Comparison of ENCODE assay signal across 16 mouse cellular contexts in genomic region chr12:12292043-12292618, GRCm38 (mm10). TPM values are rescaled to one million over a fixed set of nuclear protein-coding genes. Genes with fewer than 3 reads are reported as not detected.
DNase-seq lines count a peak whose midpoint lies in the region; ATAC-seq and TF ChIP-seq lines count a peak whose summit lies in the region.
"Had no signal": no experiment of that assay in that cellular context is flagged by ENCODE, and none has a peak within 500 bp of the region (broad histone marks: within the 10 kb centered on the region; RNA-seq: fewer than 3 reads in every experiment).

No protein-coding gene starts in this region.

- WGBS in heart, embryonic 10.5 days, result 45% methylated on average over 5 of the region's 5 CpGs
- WGBS in neural tube, embryonic 14.5 days, result 19% methylated on average over 5 of the region's 5 CpGs

- no peak for DNase-seq in heart, embryonic 10.5 days (ENCODE audit: low spot score)
- DNase-seq in heart, postnatal 25 days (ENCODE audit: low spot score), result no peak
- no peak for DNase-seq in left cerebral cortex, adult 2 months (ENCODE audit: extremely low spot score in 1 of 2, low spot score in 2 of 2)
- DNase-seq in left cerebral cortex, adult 18-20 months (ENCODE audit: low spot score in 2 of 2), result no peak
- no peak for DNase-seq in adrenal gland, postnatal 4 days (ENCODE audit: low spot score in 2 of 2)
- DNase-seq: adrenal gland, adult 2 months; cerebellum, adult 9-10 months; heart, adult 18-20 months; kidney, adult 9 months; lung, postnatal 10 days; thymus, adult 2 months had no signal

- no peak overlapping the region for H3K4me3 ChIP-seq in heart, embryonic 10.5 days
- no peak overlapping the region for H3K4me3 ChIP-seq in left cerebral cortex, adult 2 months
- H3K4me3 ChIP-seq in cortical plate, adult 2 months (ENCODE audit: insufficient read depth, low read length), result no peak overlapping the region
- no peak overlapping the region for H3K4me3 ChIP-seq in neural tube, embryonic 14.5 days (ENCODE audit: low read depth, low read length)
- H3K4me3 ChIP-seq: liver, embryonic 15.5 days; midbrain, embryonic 12.5 days had no signal

- H3K4me2 ChIP-seq in neural tube, embryonic 14.5 days (ENCODE audit: low read depth, low read length), result no peak overlapping the region
- H3K4me2 ChIP-seq: liver, embryonic 15.5 days; midbrain, embryonic 12.5 days had no signal

- peak overlapping the region; percentile 52; the same call in 1 of the 2 replicates for H3K27ac ChIP-seq in heart, embryonic 10.5 days
- H3K27ac ChIP-seq in left cerebral cortex, adult 2 months, result peak overlapping the region; percentile 10; the same call in 1 of the 2 replicates
- 0 out of 2 replicates have a peak overlapping the region, but pooled peaks have one; percentile 18 for H3K27ac ChIP-seq in cortical plate, adult 2 months (ENCODE audit: insufficient read depth, low read length)
- H3K27ac ChIP-seq in neural tube, embryonic 14.5 days (ENCODE audit: low read depth, low read length), result no peak overlapping the region; the same call in 1 of the 2 replicates
- H3K27ac ChIP-seq: liver, embryonic 15.5 days; midbrain, embryonic 12.5 days had no signal

- no peak for TF ChIP-seq POLR2A in cortical plate, adult 2 months (IDR thresholded peaks at IDR 0.05; ENCODE audit: extremely low read depth, insufficient read depth, low read length)

- peaks cover 35% of the 10 kb centered on the region for H3K4me1 ChIP-seq in heart, embryonic 10.5 days
- H3K4me1 ChIP-seq in cortical plate, adult 2 months (ENCODE audit: control insufficient read depth, insufficient read depth, low read length), result peaks cover 21% of the 10 kb centered on the region
- H3K4me1 ChIP-seq in neural tube, embryonic 14.5 days (ENCODE audit: control insufficient read depth, insufficient read depth, low read length), result peaks cover 25% of the 10 kb centered on the region

- ATAC-seq in neural tube, embryonic 14.5 days (ENCODE audit: low read depth), result 0 out of 2 replicates have a peak, but pooled peaks have one; percentile 15
- no peak for ATAC-seq in erythroblast, adult 5-6 weeks (replicated peaks; ENCODE audit: low FRiP score, poor library complexity, severe bottlenecking)

- TF ChIP-seq CTCF in left cerebral cortex, adult 2 months (IDR thresholded peaks at IDR 0.05), result no peak
- no peak for TF ChIP-seq CTCF in cortical plate, adult 2 months (IDR thresholded peaks at IDR 0.05; ENCODE audit: extremely low read depth, insufficient read depth, low read length)

- peaks cover 11% of the 10 kb centered on the region; the same call in 1 of the 2 replicates for H3K36me3 ChIP-seq in heart, embryonic 10.5 days
- no peaks in the 10 kb centered on the region for H3K36me3 ChIP-seq in neural tube, embryonic 14.5 days (ENCODE audit: control insufficient read depth, insufficient read depth, low read length)
- H3K36me3 ChIP-seq: liver, embryonic 15.5 days; midbrain, embryonic 12.5 days had no signal

- no peak overlapping the region for H3K9ac ChIP-seq in neural tube, embryonic 14.5 days (replicated peaks; ENCODE audit: low read depth, low read length)
- H3K9ac ChIP-seq: liver, embryonic 15.5 days; midbrain, embryonic 12.5 days had no signal

- intact Hi-C loops in heart, postnatal 25 days (cut with DNase I), result no loop called here
- intact Hi-C loops in left cerebral cortex, adult 2 months (cut with DNase I), result no loop called here

- H3K27me3 ChIP-seq in heart, embryonic 10.5 days (ENCODE audit: insufficient read depth, poor library complexity, severe bottlenecking), result no peaks in the 10 kb centered on the region
- H3K27me3 ChIP-seq in neural tube, embryonic 14.5 days (ENCODE audit: control insufficient read depth, insufficient read depth, low read length), result no peaks in the 10 kb centered on the region
- H3K27me3 ChIP-seq: liver, embryonic 15.5 days; midbrain, embryonic 12.5 days had no signal

- H3K9me3 ChIP-seq in heart, embryonic 10.5 days, result no peaks in the 10 kb centered on the region
- no peaks in the 10 kb centered on the region for H3K9me3 ChIP-seq in neural tube, embryonic 14.5 days (ENCODE audit: control insufficient read depth, low read length)
- H3K9me3 ChIP-seq: liver, embryonic 15.5 days; midbrain, embryonic 12.5 days had no signal

RNA-seq across cellular contexts. Expression of gene Fam49a, which starts 30.2 kb away (rescaled TPM):
- polyA plus RNA-seq in heart, embryonic 10.5 days (2016; fragmentation: Nextera tagmentation; extraction: Ambion mirVana), result 37.1 and 62.2 TPM in 2 replicates
- 1 to 10 TPM; 9.5 to 10.0 TPM for total RNA-seq in heart, postnatal 25 days (2021)
- total RNA-seq in left cerebral cortex, adult 2 months (2021), result 100 to 1,000 TPM; 174 to 176 TPM
- total RNA-seq in left cerebral cortex, adult 18-20 months (2021), result 100 to 1,000 TPM; 179 TPM
- 78.7 and 78.9 TPM in 2 replicates for polyA plus RNA-seq in cortical plate, adult 2 months (2012; rRNA removed)
- 72.6 and 106 TPM in 2 replicates for polyA plus RNA-seq in neural tube, embryonic 14.5 days (2014; fragmentation: Nextera tagmentation; extraction: Ambion mirVana)
- 10 to 100 TPM; 16.3 to 19.0 TPM for total RNA-seq in adrenal gland, postnatal 4 days (2021)
- 3.1 TPM in 2 replicates for total RNA-seq in erythroblast, adult 5-6 weeks (2015; ENCODE audit: low replicate concordance)
- total RNA-seq in erythroblast, adult 5-6 weeks (2017; ENCODE audit: low replicate concordance), result 1.8 and 8.4 TPM in 2 replicates

Comparison
In these comparisons a context has a peak if more than half of its experiments do, and no peak if none do; other contexts are left out.
1. RNA of gene Fam49a, which starts 30.2 kb away (total RNA-seq): 179 TPM in left cerebral cortex, adult 18-20 months and 174 to 176 TPM in left cerebral cortex, adult 2 months; 16.3 to 19.0 TPM in adrenal gland, postnatal 4 days, 9.5 to 10.0 TPM in heart, postnatal 25 days and 1.8 to 8.4 TPM in erythroblast, adult 5-6 weeks; every median in the first group is over 4 times any median in the second.